Mouse (Mus musculus) lung, postnatal 0 days (tissue): ENCODE measurements around the gene Zfp609.

Experiments used
- CTCF ChIP-seq: IDR thresholded peaks from 2 replicates; pipeline ENCODE4 v1.5.1; 2016; ENCODE audit warnings: antibody characterized with exemption, mild to moderate bottlenecking
- EP300 ChIP-seq: IDR thresholded peaks from 2 replicates; pipeline ENCODE4 v1.6.1; 2016; ENCODE audit warnings: antibody characterized with exemption, mild to moderate bottlenecking, control low read depth

- TF ChIP-seq CTCF (no peak), EP300 (no peak)
Measured at GRCm38 (mm10) chr9:65791106-65791505, 36.3 kb downstream of the Zfp609 start.
